Mouse (Mus musculus): ENCODE results near the gene Arap1.

DNA sequence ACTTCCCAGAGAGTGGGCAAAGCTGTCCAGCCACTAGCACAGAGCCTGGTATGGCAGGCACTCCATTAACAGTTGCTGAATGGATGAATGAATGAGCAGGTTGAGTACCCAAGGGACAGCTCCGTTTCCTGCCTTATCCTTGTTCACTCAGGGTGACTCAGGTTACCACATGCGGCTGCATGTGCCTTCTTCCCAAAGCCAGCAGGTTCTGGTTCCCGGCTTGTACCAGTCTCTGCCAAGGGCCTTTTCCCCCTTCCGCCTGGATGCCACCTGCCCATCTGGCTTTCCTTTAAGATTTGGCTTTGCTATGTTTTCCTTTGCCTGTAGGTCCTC lies 17.1 kb upstream of the Arap1 start:
- TF ChIP-seq POLR2A (IDR thresholded peaks at IDR 0.05; ENCODE audit: insufficient read depth, low read length), result no peak
- TF ChIP-seq EP300 (IDR thresholded peaks at IDR 0.05; ENCODE audit: insufficient read depth, low read depth, low read length), result no peak
